Mouse (Mus musculus) cerebellum, adult 9-11 months (tissue): ENCODE data around the gene Umod.

Source experiments
- DNase-seq: peaks from one replicate; pipeline ENCODE4 v3.0.0; 2022

The Umod gene

DNA sequence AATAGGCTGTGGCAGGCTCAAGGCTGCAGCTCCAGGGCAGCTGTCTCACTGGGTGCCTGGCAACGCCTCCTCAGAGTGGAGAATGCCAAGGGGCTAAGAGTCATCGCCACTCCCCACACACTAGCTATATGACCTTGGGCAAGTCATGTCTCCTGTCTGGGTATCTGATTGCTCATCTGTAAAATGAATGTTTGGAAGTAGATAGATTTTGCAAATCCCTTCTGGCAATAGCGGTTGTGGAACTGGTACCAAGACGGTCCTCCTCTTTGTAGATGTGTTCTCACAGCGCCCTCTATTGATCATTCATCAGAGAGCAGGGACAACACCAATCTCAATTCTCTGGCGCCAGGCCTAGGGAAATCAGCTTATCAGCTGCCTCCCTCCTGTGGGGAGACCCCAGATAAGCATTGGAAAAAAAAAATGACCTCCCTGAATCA is 51.9 kb downstream of the Umod start:
- peak; percentile 30 for DNase-seq

GRCm38 (mm10) chr7:119420730-119421129 is 58.4 kb downstream of the Umod start:
- DNase-seq, result peak; percentile 8

GRCm38 (mm10) chr7:119418523-119418922 is 60.6 kb downstream of the Umod start:
- DNase-seq, result no peak
